ENCODE assay signal across 7 mouse cellular contexts in the genomic region with DNA sequence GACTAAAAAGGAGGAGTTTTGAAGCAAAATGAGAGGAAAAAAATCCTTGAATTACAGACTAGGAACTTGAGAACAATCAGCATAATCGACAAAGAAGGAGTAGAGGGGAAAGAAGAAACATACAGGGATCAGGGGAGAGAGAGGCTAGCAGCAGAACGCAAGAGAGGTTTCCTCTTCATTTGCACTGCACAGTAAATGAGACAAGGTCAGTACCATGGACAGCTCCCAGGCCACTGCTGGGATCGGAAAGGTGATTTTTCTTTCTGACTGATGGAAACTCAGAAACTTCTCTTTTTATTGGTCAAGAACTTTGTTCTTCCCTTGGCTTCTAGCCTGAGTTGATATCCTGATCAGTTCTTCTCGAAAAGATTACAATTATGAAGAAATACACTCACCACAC. TPM values are rescaled to one million over a fixed set of nuclear protein-coding genes. Genes with fewer than 3 reads are reported as not detected.
DNase-seq lines count a peak whose midpoint lies in the region; ATAC-seq and TF ChIP-seq lines count a peak whose summit lies in the region.

No protein-coding gene starts in this region.

- H3K4me2 ChIP-seq in lung, embryonic 14.5 days, result no peak overlapping the region
- H3K4me2 ChIP-seq in hindbrain, embryonic 11.5 days (replicated peaks; ENCODE audit: low read depth, low read length), result no peak overlapping the region

- H3K4me3 ChIP-seq in lung, embryonic 14.5 days (ENCODE audit: low read depth, low read length), result no peak overlapping the region
- no peak overlapping the region for H3K4me3 ChIP-seq in lung, adult 2 months (replicated peaks; ENCODE audit: extremely low read depth, low read depth, low read length)
- no peak overlapping the region for H3K4me3 ChIP-seq in hindbrain, embryonic 11.5 days (ENCODE audit: low read depth, low read length)

- no peaks in the 10 kb centered on the region for H3K9me3 ChIP-seq in lung, embryonic 14.5 days (ENCODE audit: low read depth, low read length)
- H3K9me3 ChIP-seq in hindbrain, embryonic 11.5 days (ENCODE audit: control insufficient read depth, low read length), result no peaks in the 10 kb centered on the region

- WGBS in lung, embryonic 14.5 days, result 6% methylated on average over 4 of the region's 4 CpGs
- 4% methylated on average over 4 of the region's 4 CpGs for WGBS in lung, adult 2 months
- 8% methylated on average over 4 of the region's 4 CpGs for WGBS in hindbrain, embryonic 11.5 days

- no peaks in the 10 kb centered on the region for H3K36me3 ChIP-seq in lung, embryonic 14.5 days (ENCODE audit: insufficient read depth)
- H3K36me3 ChIP-seq in hindbrain, embryonic 11.5 days (ENCODE audit: control insufficient read depth, insufficient read depth, low read length), result no peaks in the 10 kb centered on the region

- H3K4me1 ChIP-seq in lung, embryonic 14.5 days (ENCODE audit: insufficient read depth), result no peaks in the 10 kb centered on the region
- no peaks in the 10 kb centered on the region for H3K4me1 ChIP-seq in lung, adult 2 months (ENCODE audit: control insufficient read depth, insufficient read depth, low read length)
- H3K4me1 ChIP-seq in hindbrain, embryonic 11.5 days (replicated peaks; ENCODE audit: control insufficient read depth, insufficient read depth, low read length), result no peaks in the 10 kb centered on the region

- DNase-seq in lung, embryonic 14.5 days, result peak; percentile 94
- DNase-seq in lung, adult 2 months, result no peak
- peak; percentile 79 for DNase-seq in adrenal gland, postnatal 14 days
- peak; percentile 75 for DNase-seq in hindbrain, embryonic 11.5 days (ENCODE audit: low spot score)
- no peak for DNase-seq in left cerebral cortex, postnatal 25 days (ENCODE audit: low spot score in 2 of 2)
- no peak for DNase-seq in frontal cortex, adult 2 months (ENCODE audit: extremely low spot score in 1 of 2, low spot score in 1 of 2)

- H3K27ac ChIP-seq in lung, embryonic 14.5 days (ENCODE audit: low read depth), result no peak overlapping the region
- no peak overlapping the region for H3K27ac ChIP-seq in hindbrain, embryonic 11.5 days (ENCODE audit: low read depth, low read length)

- TF ChIP-seq POLR2A in lung, adult 2 months (IDR thresholded peaks at IDR 0.05; ENCODE audit: borderline replicate concordance, extremely low read depth, low read depth, low read length), result no peak

- H3K9ac ChIP-seq in lung, embryonic 14.5 days, result no peak overlapping the region
- no peak overlapping the region for H3K9ac ChIP-seq in hindbrain, embryonic 11.5 days (ENCODE audit: low read depth, low read length)

- no peak for ATAC-seq in lung, embryonic 14.5 days (ENCODE audit: insufficient read depth)
- no peak for ATAC-seq in hindbrain, embryonic 11.5 days (ENCODE audit: low FRiP score)
- ATAC-seq in megakaryocyte progenitor cell, adult 5-6 weeks (replicated peaks; ENCODE audit: poor library complexity), result 0 out of 2 replicates have a peak, but pooled peaks have one; percentile 29

- TF ChIP-seq CTCF in lung, embryonic 14.5 days (IDR thresholded peaks at IDR 0.05; ENCODE audit: low read depth), result no peak
- no peak for TF ChIP-seq CTCF in lung, adult 2 months (IDR thresholded peaks at IDR 0.05; ENCODE audit: insufficient read depth, low read length)

- no peaks in the 10 kb centered on the region for H3K27me3 ChIP-seq in lung, embryonic 14.5 days (ENCODE audit: insufficient read depth, low read length)
- no peaks in the 10 kb centered on the region; the same call in 1 of the 2 replicates for H3K27me3 ChIP-seq in hindbrain, embryonic 11.5 days (ENCODE audit: control insufficient read depth, insufficient read depth, low read length)

- intact Hi-C loops in left cerebral cortex, postnatal 25 days (cut with DNase I), result loop anchor here (5.0 to 10.0 kb wide), 6 partner anchors 389 to 1481 kb away; no protein-coding TSS in a partner anchor

RNA-seq across cellular contexts. Expression of a gene that starts 1.4 kb away (rescaled TPM):
- polyA plus RNA-seq in lung, embryonic 14.5 days (2014; fragmentation: Nextera tagmentation; extraction: Ambion mirVana), result 16.5 and 16.8 TPM in 2 replicates
- 0.71 and 1.1 TPM in 2 replicates for polyA plus RNA-seq in lung, adult 2 months (2012; rRNA removed)
- total RNA-seq in adrenal gland, postnatal 14 days (2021), result 1.7 and 2.3 TPM in 2 replicates
- 13.1 and 16.1 TPM in 2 replicates for polyA plus RNA-seq in hindbrain, embryonic 11.5 days (2014; fragmentation: Nextera tagmentation; extraction: Ambion mirVana)
- not detected in 2 replicates for total RNA-seq in megakaryocyte progenitor cell, adult 5-6 weeks (2015)
- not detected in 2 replicates for total RNA-seq in megakaryocyte progenitor cell, adult 5-6 weeks (2017)
- total RNA-seq in left cerebral cortex, postnatal 25 days (2021), result 100 to 1,000 TPM; 261 to 279 TPM
- 94.8 and 107 TPM in 2 replicates for polyA plus RNA-seq in frontal cortex, adult 2 months (2012; rRNA removed)

Comparison
In these comparisons a context has a peak if more than half of its experiments do, and no peak if none do; other contexts are left out.
1. DNase-seq: peak in lung, embryonic 14.5 days (single experiment), adrenal gland, postnatal 14 days (single experiment) and hindbrain, embryonic 11.5 days (single experiment); none in lung, adult 2 months (single experiment), left cerebral cortex, postnatal 25 days (0 of 2) and frontal cortex, adult 2 months (0 of 2).